Mouse (Mus musculus) brown adipose tissue, adult 24 weeks (tissue): Measurements from ENCODE around the gene Synm. TPM values are rescaled to one million over a fixed set of nuclear protein-coding genes. Genes with fewer than 3 reads are reported as not detected.

ENCODE experiments used
- H3K27ac ChIP-seq: fragments of 200-500 bp; replicated peaks from 2 replicates; pipeline ENCODE4 v1.5.1; 2012; ENCODE audit warnings: low read depth, mild to moderate bottlenecking, low read length
- H3K4me1 ChIP-seq: fragments of 200-500 bp; 2 replicates; pipeline ENCODE4 v1.6.1; 2012; ENCODE audit warnings: low read length, mixed read lengths; ENCODE audit not compliant: control insufficient read depth, insufficient read depth, insufficient read length
- H3K4me3 ChIP-seq: fragments of 200-500 bp; 2 replicates; pipeline ENCODE4 v1.5.1; 2012; ENCODE audit warnings: low read depth, mild to moderate bottlenecking, low read length, moderate library complexity; ENCODE audit not compliant: insufficient read depth
- polyA plus RNA-seq: library from polyadenylated mRNA; stranded (reverse); fragments of >200 nt; gene quantifications from 2 replicates; pipeline ENCODE4 v1.2.4, GENCODE M21; 2012; ENCODE audit not compliant: missing spikeins, insufficient read depth, insufficient read length

The Synm gene
- polyA plus RNA-seq, 1 experiment = 5.0 TPM

GRCm38 (mm10) chr7:67725016-67725415 lies 34.5 kb downstream of the Synm start:
- no peak overlapping the region for H3K27ac ChIP-seq
- no peak overlapping the region for H3K4me3 ChIP-seq
- peaks cover 13% of the 10 kb centered on the region for H3K4me1 ChIP-seq

DNA sequence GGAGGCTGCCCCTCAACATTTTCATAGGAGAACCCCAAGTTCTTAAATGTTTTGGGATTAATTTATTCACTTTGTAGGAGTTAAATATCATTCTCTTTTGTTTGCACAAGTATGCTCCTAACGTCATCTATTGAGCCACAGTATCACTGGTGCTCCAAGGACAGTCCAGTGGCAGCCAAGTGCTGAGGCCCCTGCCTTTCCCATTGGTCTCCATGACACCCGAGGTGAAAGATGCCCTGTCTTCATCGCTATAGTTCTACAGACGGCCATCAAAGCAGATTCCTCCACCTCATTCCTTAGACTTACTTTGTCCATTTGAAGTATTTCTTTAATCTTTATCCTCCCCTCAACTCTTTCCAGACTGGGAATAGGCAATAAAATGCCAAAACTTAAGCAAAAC lies 35.0 kb downstream of the Synm start:
- no peak overlapping the region for H3K4me3 ChIP-seq
- H3K27ac ChIP-seq = no peak overlapping the region
- peaks cover 13% of the 10 kb centered on the region for H3K4me1 ChIP-seq

DNA sequence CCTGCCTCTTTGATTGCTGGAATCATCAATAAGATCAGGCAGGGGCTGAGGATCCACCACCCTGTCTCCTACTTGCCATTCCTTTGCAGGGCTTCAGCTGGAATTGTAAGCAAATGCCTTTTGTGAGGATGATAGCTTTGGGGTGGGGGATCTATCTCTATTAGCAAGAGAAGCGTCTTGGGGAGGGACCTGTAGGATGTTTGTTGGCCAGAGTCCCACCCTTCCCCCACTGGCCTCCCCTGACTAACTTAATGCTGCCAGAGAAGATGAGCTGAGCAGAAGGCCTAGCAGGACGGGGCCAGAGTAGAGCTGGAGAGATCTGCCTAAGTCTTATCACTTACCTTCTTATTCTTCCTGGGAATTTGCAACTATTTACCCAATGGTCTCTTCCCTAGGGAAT lies 37.4 kb downstream of the Synm start:
- H3K4me1 ChIP-seq = peaks cover 22% of the 10 kb centered on the region
- peak overlapping the region; percentile 64; the same call in 1 of the 2 replicates for H3K27ac ChIP-seq
- H3K4me3 ChIP-seq = no peak overlapping the region

DNA sequence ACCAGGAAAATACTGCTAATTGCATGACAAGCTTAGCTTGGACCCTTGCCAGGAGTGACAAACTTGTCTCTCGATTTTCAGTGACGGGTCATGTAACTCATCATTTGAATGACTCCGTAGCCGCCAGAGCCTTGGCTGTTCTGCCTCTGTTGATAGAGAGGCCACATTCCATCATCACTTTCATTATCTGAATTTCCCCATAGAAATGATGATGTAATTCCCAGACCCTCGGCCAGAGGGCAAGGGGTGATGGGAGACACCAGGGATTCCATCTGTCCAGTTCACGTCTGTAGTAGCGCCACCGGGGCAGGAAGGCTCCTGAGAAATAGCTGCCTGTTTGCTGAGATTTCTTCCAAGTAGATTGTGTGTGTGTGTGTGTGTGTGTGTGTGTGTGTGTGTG lies 40.7 kb downstream of the Synm start:
- Histone ChIP-seq H3K4me1 (peaks cover 24% of the 10 kb centered on the region), H3K4me3 (no peak overlapping the region), H3K27ac (peak overlapping the region; percentile 52)

- no peak overlapping the region; the same call in 1 of the 2 replicates for H3K27ac ChIP-seq
These were observed 42.0 kb downstream of the Synm start for GRCm38 (mm10) chr7:67717520-67717919.

DNA sequence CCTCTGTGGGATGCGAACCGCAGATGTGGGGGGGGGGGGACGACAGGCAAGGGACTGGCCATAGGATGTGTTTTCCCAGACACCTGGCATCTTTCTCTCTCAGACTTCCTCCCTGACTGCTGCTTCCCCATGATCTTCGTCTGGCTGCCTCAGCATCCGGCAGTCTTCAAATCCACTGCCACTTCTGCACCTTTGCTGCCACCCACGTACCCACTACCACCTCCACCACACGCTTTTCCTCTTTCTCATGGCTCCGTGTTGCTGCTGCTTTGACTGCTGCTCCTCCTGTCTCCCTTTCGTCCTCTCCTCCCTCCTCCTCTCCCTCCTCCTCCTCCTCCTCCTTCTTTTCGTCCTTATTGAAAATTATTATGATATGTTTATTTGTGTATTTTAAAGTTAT lies 42.6 kb downstream of the Synm start:
- H3K4me1 ChIP-seq = peaks cover 15% of the 10 kb centered on the region
- H3K4me3 ChIP-seq = 0 out of 2 replicates have a peak overlapping the region, but pooled peaks have one; percentile 52
- H3K27ac ChIP-seq = peak overlapping the region; percentile 97

More at GRCm38 (mm10) chr7:67717520-67717919, 42.0 kb downstream of the Synm start:
- Histone ChIP-seq H3K4me3 (no peak overlapping the region), H3K4me1 (peaks cover 21% of the 10 kb centered on the region)

- peaks cover 15% of the 10 kb centered on the region for H3K4me1 ChIP-seq
- H3K27ac ChIP-seq = peak overlapping the region; percentile 97
- peak overlapping the region; percentile 52 for H3K4me3 ChIP-seq
These were observed 43.2 kb downstream of the Synm start for GRCm38 (mm10) chr7:67716213-67716878.

GRCm38 (mm10) chr7:67715176-67715575 lies 44.4 kb downstream of the Synm start:
- peak overlapping the region; percentile 97 for H3K27ac ChIP-seq
- H3K4me1 ChIP-seq = peaks cover 15% of the 10 kb centered on the region
- peak overlapping the region; percentile 52 for H3K4me3 ChIP-seq

- H3K27ac ChIP-seq = peak overlapping the region; percentile 94
- H3K4me1 ChIP-seq = peaks cover 15% of the 10 kb centered on the region
- peak overlapping the region; percentile 39 for H3K4me3 ChIP-seq
These were observed 45.6 kb downstream of the Synm start for GRCm38 (mm10) chr7:67713820-67714510.

- Histone ChIP-seq H3K4me3 (no peak overlapping the region), H3K4me1 (no peaks in the 10 kb centered on the region)
These were observed 49.3 kb downstream of the Synm start for GRCm38 (mm10) chr7:67710216-67710615.

DNA sequence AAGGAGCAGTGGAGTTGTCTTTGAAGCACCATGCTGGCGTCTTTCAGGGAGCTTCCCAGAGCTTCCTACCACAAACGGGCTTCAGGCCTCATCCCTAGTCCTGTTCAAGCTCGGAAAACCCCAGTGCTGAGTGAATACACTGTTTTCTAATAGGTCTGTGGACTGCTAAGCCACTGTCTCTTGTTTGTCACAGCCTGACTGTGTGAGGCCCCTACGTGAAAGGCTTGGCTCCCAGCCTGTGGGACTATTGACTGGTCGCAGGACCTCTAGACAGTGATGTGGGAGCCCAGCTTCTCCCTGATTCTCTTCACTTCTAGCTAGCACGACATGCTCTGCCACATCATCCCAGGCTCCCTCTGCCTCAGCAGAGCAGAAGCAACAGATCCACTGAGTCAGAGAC lies 51.4 kb downstream of the Synm start:
- Histone ChIP-seq H3K27ac (no peak overlapping the region), H3K4me1 (no peaks in the 10 kb centered on the region), H3K4me3 (no peak overlapping the region)

More at GRCm38 (mm10) chr7:67710216-67710615, 49.3 kb downstream of the Synm start:
- no peak overlapping the region for H3K27ac ChIP-seq

DNA sequence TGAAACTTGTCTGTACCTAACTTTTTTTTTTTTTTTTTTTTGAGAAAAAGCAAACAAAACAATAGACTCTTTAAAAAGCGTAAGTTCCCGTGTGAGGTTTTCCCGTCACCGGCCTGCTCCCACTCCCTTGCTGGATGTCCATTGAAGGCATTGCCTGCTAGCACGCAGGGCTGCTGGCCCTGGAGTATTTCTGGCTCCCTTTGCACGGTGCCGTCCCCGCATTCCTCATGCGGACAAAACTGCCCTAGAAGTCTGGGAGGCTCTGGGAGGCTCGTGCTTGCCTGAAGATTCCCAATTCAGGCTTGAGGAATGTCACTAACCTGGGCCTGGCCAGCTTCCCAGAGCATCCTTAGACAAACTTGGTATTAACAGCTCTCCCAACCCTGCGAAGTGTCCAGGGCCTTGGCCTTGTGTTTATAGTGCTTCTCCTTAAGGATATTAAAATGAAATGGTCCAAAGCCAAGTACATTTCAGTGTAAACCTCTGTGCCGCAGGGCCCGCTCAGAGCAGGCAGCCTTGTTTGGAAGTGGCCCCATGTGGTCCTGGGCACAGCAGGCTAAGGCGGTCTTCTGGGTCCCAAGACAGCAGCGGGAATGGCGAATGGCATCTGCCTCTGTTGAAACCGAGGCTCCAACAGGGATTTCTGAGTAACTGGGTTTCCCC lies 58.2 kb downstream of the Synm start:
- Histone ChIP-seq H3K4me3 (no peak overlapping the region), H3K4me1 (no peaks in the 10 kb centered on the region), H3K27ac (no peak overlapping the region)

DNA sequence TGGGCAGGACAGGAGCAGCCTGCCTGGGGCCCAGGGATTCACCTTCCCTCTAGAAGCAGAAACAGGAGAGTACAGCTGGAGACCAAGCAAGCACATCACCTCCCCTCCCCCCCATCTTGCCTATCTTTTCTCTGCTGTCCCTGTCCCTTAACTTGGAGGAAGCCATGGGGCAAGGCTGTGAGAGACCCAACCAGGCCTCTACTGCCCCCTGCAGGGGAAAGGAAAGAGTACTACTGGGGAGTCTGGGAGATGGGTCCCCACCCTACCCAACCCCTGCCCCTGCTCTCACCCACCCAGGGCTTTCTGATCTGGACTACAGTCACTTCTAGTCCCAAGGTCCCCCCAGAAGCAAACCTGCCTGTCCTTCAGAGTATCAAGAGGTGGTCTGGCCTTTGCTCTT lies 58.7 kb downstream of the Synm start:
- no peaks in the 10 kb centered on the region for H3K4me1 ChIP-seq
- no peak overlapping the region for H3K4me3 ChIP-seq
- no peak overlapping the region for H3K27ac ChIP-seq

DNA sequence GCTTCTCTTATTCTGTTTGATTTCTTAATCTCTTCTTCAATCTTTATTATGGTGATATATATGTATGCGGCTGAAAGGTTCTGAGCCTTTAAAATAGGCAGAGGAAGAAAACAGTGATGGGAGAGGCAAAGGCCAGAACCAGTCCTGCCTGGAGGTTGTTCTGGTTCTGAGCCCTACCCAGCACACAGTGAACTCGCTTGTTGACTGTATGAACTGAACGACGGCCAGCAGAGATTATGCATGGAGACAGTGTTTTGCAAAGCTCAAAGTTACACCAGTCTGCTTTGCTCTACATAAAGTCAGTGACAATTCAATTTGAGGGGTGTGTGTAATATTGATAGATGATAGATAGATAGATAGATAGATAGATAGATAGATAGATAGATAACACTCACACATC lies 60.2 kb downstream of the Synm start:
- H3K27ac ChIP-seq = no peak overlapping the region

DNA sequence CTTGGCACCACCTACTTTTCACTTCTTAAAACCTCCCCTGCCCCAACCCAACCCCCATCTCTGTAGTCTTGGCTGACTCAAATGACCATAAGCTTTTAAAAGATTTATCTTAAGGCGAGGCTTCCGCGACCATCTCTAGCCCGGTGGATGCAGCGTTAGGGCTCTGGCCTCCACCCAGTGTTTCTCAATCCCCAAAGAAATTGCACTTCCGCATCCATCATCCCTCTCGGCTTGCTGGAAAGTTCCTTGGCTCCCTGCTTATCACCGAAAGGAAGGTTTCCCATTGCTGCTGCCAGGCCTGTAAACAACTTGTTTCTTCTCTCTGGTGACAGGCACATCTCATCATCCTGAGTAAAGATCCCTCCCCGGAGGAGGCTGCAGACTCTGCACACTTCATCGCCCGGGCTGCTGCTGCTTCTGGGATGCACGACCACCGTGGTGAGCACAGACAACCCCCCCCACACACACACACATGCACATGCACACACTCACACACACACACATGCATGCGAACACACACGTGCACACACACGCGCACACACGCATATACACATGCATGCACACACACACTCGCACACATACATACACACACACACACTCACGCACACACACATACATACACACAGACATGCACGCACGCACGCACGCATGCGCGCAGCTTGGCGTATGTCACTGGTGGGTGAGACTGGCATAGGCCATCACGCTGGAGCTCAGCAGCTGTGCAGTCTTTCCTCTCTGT lies 61.5 kb downstream of the Synm start:
- H3K27ac ChIP-seq = no peak overlapping the region
- no peaks in the 10 kb centered on the region for H3K4me1 ChIP-seq
- H3K4me3 ChIP-seq = no peak overlapping the region

More for the DNA sequence above, 60.2 kb downstream of the Synm start:
- H3K4me1 ChIP-seq = no peaks in the 10 kb centered on the region
- no peak overlapping the region for H3K4me3 ChIP-seq
